Mouse (Mus musculus) hindbrain, embryonic 16.5 days (tissue): ENCODE measurements around the gene Wnt3. TPM values are rescaled to one million over a fixed set of nuclear protein-coding genes. Genes with fewer than 3 reads are reported as not detected.

Experiments used
- ATAC-seq: fragments of 200-750 bp; cut with Nextera tagmentation; 2 replicates; pipeline ENCODE4 v1.8.0; 2017; ENCODE audit warnings: moderate TSS enrichment, moderate library complexity
- H3K27ac ChIP-seq: fragments of 300-500 bp; sonication (generic); 2 replicates; pipeline ENCODE4 v1.5.1; 2014; ENCODE audit warnings: low read depth, mild to moderate bottlenecking, control low read depth, low read length, moderate library complexity
- H3K27me3 ChIP-seq: fragments of 300-500 bp; sonication (generic); replicated peaks from 2 replicates; pipeline ENCODE4 v1.6.1; 2014; ENCODE audit warnings: low read length; ENCODE audit not compliant: control insufficient read depth, insufficient read depth
- H3K36me3 ChIP-seq: fragments of 300-500 bp; sonication (generic); 2 replicates; pipeline ENCODE4 v1.6.1; 2014; ENCODE audit warnings: mild to moderate bottlenecking, low read length, moderate library complexity, mixed read lengths; ENCODE audit not compliant: control insufficient read depth, insufficient read depth
- H3K4me1 ChIP-seq: fragments of 300-500 bp; sonication (generic); 2 replicates; pipeline ENCODE4 v1.6.1; 2014; ENCODE audit warnings: low read depth, low read length; ENCODE audit not compliant: control insufficient read depth, insufficient read depth
- H3K4me2 ChIP-seq: fragments of 300-500 bp; sonication (generic); 2 replicates; pipeline ENCODE4 v1.6.1; 2014; ENCODE audit warnings: mild to moderate bottlenecking, low read length, control low read depth, moderate library complexity
- H3K4me3 ChIP-seq: fragments of 300-500 bp; sonication (generic); 2 replicates; pipeline ENCODE4 v1.5.1; 2014; ENCODE audit warnings: mild to moderate bottlenecking, low read length, control low read depth, moderate library complexity
- H3K9ac ChIP-seq: fragments of 300-500 bp; sonication (generic); 2 replicates; pipeline ENCODE4 v1.6.1; 2014; ENCODE audit warnings: low read depth, mild to moderate bottlenecking, control low read depth, low read length, moderate library complexity
- H3K9me3 ChIP-seq: fragments of 300-500 bp; sonication (generic); 2 replicates; pipeline ENCODE4 v1.6.1; 2014; ENCODE audit warnings: mild to moderate bottlenecking, low read length, moderate library complexity; ENCODE audit not compliant: control insufficient read depth
- WGBS: fragments of 180-500 bp; shearing (Covaris S2); extraction: QIAGEN DNeasy Blood & Tissue Kit; methylation state at CpG from one replicate; pipeline ENCODE4 v1.1.7; 2014; 5-methylcytosine and 5-hydroxymethylcytosine counted together
- polyA plus RNA-seq: library from polyadenylated mRNA; unstranded; fragments of >200 nt; fragmentation: Nextera tagmentation; extraction: Ambion mirVana; gene quantifications from 2 replicates; pipeline ENCODE4 v1.2.1, GENCODE M21; 2015

Wnt3 gene
- polyA plus RNA-seq, 1 experiment from 2014 or later, result 12.1 TPM

- 4% methylated on average over 6 of the region's 6 CpGs for WGBS
- no peak overlapping the region for H3K4me3 ChIP-seq
- H3K4me2 ChIP-seq, result no peak overlapping the region
- H3K27me3 ChIP-seq, result peaks cover 3% of the 10 kb centered on the region; the same call in 1 of the 2 replicates
- H3K27ac ChIP-seq, result no peak overlapping the region
- peak; percentile 61 for ATAC-seq
- H3K9ac ChIP-seq, result no peak overlapping the region
- H3K9me3 ChIP-seq, result peaks cover 2% of the 10 kb centered on the region; the same call in 1 of the 2 replicates
- H3K4me1 ChIP-seq, result no peaks in the 10 kb centered on the region
- H3K36me3 ChIP-seq, result no peaks in the 10 kb centered on the region
These were observed 8.4 kb upstream of the Wnt3 start for GRCm38 (mm10) chr11:103765556-103766011.

- no peak for ATAC-seq
- Histone ChIP-seq H3K9ac (peak overlapping the region; percentile 36; the same call in 1 of the 2 replicates), H3K9me3 (no peaks in the 10 kb centered on the region), H3K4me1 (peaks cover 33% of the 10 kb centered on the region), H3K27ac (no peak overlapping the region), H3K27me3 (peaks cover 28% of the 10 kb centered on the region), H3K4me2 (peak overlapping the region; percentile 86), H3K4me3 (peak overlapping the region; percentile 1; the same call in 1 of the 2 replicates), H3K36me3 (no peaks in the 10 kb centered on the region)
- WGBS, result under 1% methylated on average over 19 of the region's 19 CpGs
These were observed 2.7 kb upstream of the Wnt3 start for GRCm38 (mm10) chr11:103771160-103771817.

- H3K27ac ChIP-seq, result no peak overlapping the region; the same call in 1 of the 2 replicates
- H3K9me3 ChIP-seq, result no peaks in the 10 kb centered on the region
- no peak for ATAC-seq
- H3K4me2 ChIP-seq, result peak overlapping the region; percentile 86
- H3K36me3 ChIP-seq, result no peaks in the 10 kb centered on the region
- 3% methylated on average over 23 of the region's 23 CpGs for WGBS
- H3K4me3 ChIP-seq, result peak overlapping the region; percentile 53
- peaks cover 33% of the 10 kb centered on the region for H3K4me1 ChIP-seq
- peak overlapping the region; percentile 60 for H3K9ac ChIP-seq
- peaks cover 28% of the 10 kb centered on the region for H3K27me3 ChIP-seq
These were observed 1.2 kb upstream of the Wnt3 start for GRCm38 (mm10) chr11:103772505-103773386.

GRCm38 (mm10) chr11:103774228-103774530 is 229 bp downstream of the Wnt3 start:
- Histone ChIP-seq H3K27me3 (peaks cover 28% of the 10 kb centered on the region), H3K27ac (peak overlapping the region; percentile 12; the same call in 1 of the 2 replicates)

GRCm38 (mm10) chr11:103780152-103780551 is 6.2 kb downstream of the Wnt3 start:
- Histone ChIP-seq H3K9ac (no peak overlapping the region), H3K9me3 (no peaks in the 10 kb centered on the region), H3K4me2 (no peak overlapping the region), H3K4me1 (no peaks in the 10 kb centered on the region), H3K36me3 (no peaks in the 10 kb centered on the region), H3K27ac (no peak overlapping the region), H3K4me3 (no peak overlapping the region), H3K27me3 (peaks cover 3% of the 10 kb centered on the region)
- ATAC-seq, result no peak
- 64% methylated on average over 9 of the region's 9 CpGs for WGBS

More at GRCm38 (mm10) chr11:103774228-103774530, 229 bp downstream of the Wnt3 start:
- Histone ChIP-seq H3K9me3 (no peaks in the 10 kb centered on the region), H3K4me3 (peak overlapping the region; percentile 53), H3K4me2 (peak overlapping the region; percentile 86), H3K9ac (peak overlapping the region; percentile 60), H3K4me1 (peaks cover 33% of the 10 kb centered on the region), H3K36me3 (no peaks in the 10 kb centered on the region)
- peak; percentile 40; the same call in 1 of the 2 replicates for ATAC-seq
- 0% methylated on average over 19 of the region's 19 CpGs for WGBS

- H3K27me3 ChIP-seq, result peaks cover 5% of the 10 kb centered on the region; the same call in 1 of the 2 replicates
- no peaks in the 10 kb centered on the region for H3K9me3 ChIP-seq
- WGBS, result 61% methylated on average over 5 of the region's 5 CpGs
- H3K36me3 ChIP-seq, result no peaks in the 10 kb centered on the region
- H3K9ac ChIP-seq, result no peak overlapping the region
- no peak overlapping the region for H3K4me2 ChIP-seq
- no peak overlapping the region for H3K4me3 ChIP-seq
- ATAC-seq, result no peak
- H3K4me1 ChIP-seq, result no peaks in the 10 kb centered on the region
- no peak overlapping the region for H3K27ac ChIP-seq
These were observed 16.0 kb downstream of the Wnt3 start for GRCm38 (mm10) chr11:103789951-103790350.

GRCm38 (mm10) chr11:103801128-103801527 is 27.2 kb downstream of the Wnt3 start:
- WGBS, result 68% methylated on average over 9 of the region's 9 CpGs
- H3K27me3 ChIP-seq, result no peaks in the 10 kb centered on the region
- H3K36me3 ChIP-seq, result no peaks in the 10 kb centered on the region
- H3K9me3 ChIP-seq, result no peaks in the 10 kb centered on the region
- no peak overlapping the region for H3K4me2 ChIP-seq
- no peak for ATAC-seq
- H3K4me3 ChIP-seq, result no peak overlapping the region
- no peak overlapping the region for H3K9ac ChIP-seq
- no peaks in the 10 kb centered on the region; the same call in 1 of the 2 replicates for H3K4me1 ChIP-seq
- H3K27ac ChIP-seq, result no peak overlapping the region

- H3K9ac ChIP-seq, result no peak overlapping the region
- H3K4me3 ChIP-seq, result no peak overlapping the region
- H3K27me3 ChIP-seq, result no peaks in the 10 kb centered on the region
- H3K27ac ChIP-seq, result no peak overlapping the region
- 87% methylated on average over 11 of the region's 11 CpGs for WGBS
- peaks cover 14% of the 10 kb centered on the region for H3K4me1 ChIP-seq
- no peak overlapping the region for H3K4me2 ChIP-seq
- no peaks in the 10 kb centered on the region for H3K36me3 ChIP-seq
- ATAC-seq, result no peak
- H3K9me3 ChIP-seq, result no peaks in the 10 kb centered on the region
These were observed 30.2 kb downstream of the Wnt3 start for GRCm38 (mm10) chr11:103804126-103804525.

GRCm38 (mm10) chr11:103804804-103805203 is 30.9 kb downstream of the Wnt3 start:
- Histone ChIP-seq H3K27me3 (no peaks in the 10 kb centered on the region), H3K9ac (no peak overlapping the region), H3K27ac (no peak overlapping the region), H3K9me3 (no peaks in the 10 kb centered on the region), H3K4me1 (peaks cover 21% of the 10 kb centered on the region), H3K36me3 (no peaks in the 10 kb centered on the region), H3K4me2 (no peak overlapping the region), H3K4me3 (no peak overlapping the region)
- 79% methylated on average over 4 of the region's 4 CpGs for WGBS
- ATAC-seq, result no peak
